Mouse (Mus musculus) hindbrain, embryonic 15.5 days (tissue): ENCODE results near the gene Trim31. TPM values are rescaled to one million over a fixed set of nuclear protein-coding genes. Genes with fewer than 3 reads are reported as not detected.
"Not testable (repeated sequence)": the region's sequence is repeated elsewhere in the genome, so short reads cannot be mapped to it uniquely, and the experiment has no call there.

ENCODE experiments used
- ATAC-seq: fragments of 200-750 bp; cut with Nextera tagmentation; 2 replicates; pipeline ENCODE4 v1.8.0; 2017; ENCODE audit warnings: low read depth, moderate number of reproducible peaks, moderate TSS enrichment; ENCODE audit not compliant: low FRiP score
- H3K27ac ChIP-seq: fragments of 300-500 bp; sonication (generic); replicated peaks from 2 replicates; pipeline ENCODE4 v1.5.1; 2015; ENCODE audit warnings: mild to moderate bottlenecking, inconsistent platforms
- H3K27me3 ChIP-seq: fragments of 300-500 bp; sonication (generic); 2 replicates; pipeline ENCODE4 v1.6.1; 2015; ENCODE audit warnings: control low read depth, inconsistent platforms
- H3K36me3 ChIP-seq: fragments of 300-500 bp; sonication (generic); 2 replicates; pipeline ENCODE4 v1.6.1; 2015; ENCODE audit warnings: control low read depth, inconsistent platforms
- H3K4me1 ChIP-seq: fragments of 300-500 bp; sonication (generic); replicated peaks from 2 replicates; pipeline ENCODE4 v1.6.1; 2015; ENCODE audit warnings: control low read depth, inconsistent platforms
- H3K4me2 ChIP-seq: fragments of 300-500 bp; sonication (generic); 2 replicates; pipeline ENCODE4 v1.6.1; 2015; ENCODE audit warnings: moderate library complexity, mild to moderate bottlenecking, inconsistent platforms
- H3K4me3 ChIP-seq: fragments of 300-500 bp; sonication (generic); 2 replicates; pipeline ENCODE4 v1.5.1; 2015; ENCODE audit warnings: mild to moderate bottlenecking, inconsistent platforms
- H3K9ac ChIP-seq: fragments of 300-500 bp; sonication (generic); 2 replicates; pipeline ENCODE4 v1.6.1; 2015; ENCODE audit warnings: inconsistent platforms
- H3K9me3 ChIP-seq: fragments of 300-500 bp; sonication (generic); 2 replicates; pipeline ENCODE4 v1.6.1; 2016; ENCODE audit warnings: control low read depth, inconsistent platforms
- whole genome bisulfite sequencing: fragments of 180-500 bp; shearing (Covaris S2); methylation state at CpG from one replicate; pipeline ENCODE4 v1.1.7; 2015; 5-methylcytosine and 5-hydroxymethylcytosine counted together
- polyA plus RNA-seq: library from polyadenylated mRNA; unstranded; fragments of >200 nt; fragmentation: Nextera tagmentation; extraction: Ambion mirVana; gene quantifications from 2 replicates; pipeline ENCODE4 v1.2.1, GENCODE M21; 2015

The Trim31 gene
- polyA plus RNA-seq, 1 experiment from 2014 or later: not detected

GRCm38 (mm10) chr17:36869955-36870810, 27.7 kb upstream of the Trim31 start:
- H3K27ac ChIP-seq: no peak overlapping the region
- no peak overlapping the region for H3K4me2 ChIP-seq
- H3K4me1 ChIP-seq: peaks cover 8% of the 10 kb centered on the region
- H3K27me3 ChIP-seq: 0 out of 2 replicates have a peak, but pooled peaks cover 9% of the 10 kb centered on the region
- no peak for ATAC-seq
- WGBS: 77% methylated on average over 25 of the region's 25 CpGs
- no peak overlapping the region for H3K9ac ChIP-seq
- no peaks in the 10 kb centered on the region for H3K9me3 ChIP-seq
- no peaks in the 10 kb centered on the region for H3K36me3 ChIP-seq
- no peak overlapping the region for H3K4me3 ChIP-seq

- Histone ChIP-seq H3K9me3 (no peaks in the 10 kb centered on the region), H3K27ac (no peak overlapping the region), H3K9ac (no peak overlapping the region), H3K4me2 (no peak overlapping the region), H3K4me1 (no peaks in the 10 kb centered on the region), H3K4me3 (no peak overlapping the region), H3K36me3 (no peaks in the 10 kb centered on the region), H3K27me3 (no peaks in the 10 kb centered on the region)
- WGBS: 73% methylated on average over 4 of the region's 4 CpGs
- ATAC-seq: no peak
Observed at GRCm38 (mm10) chr17:36874636-36875035, 23.3 kb upstream of the Trim31 start.

- H3K9ac ChIP-seq: no peak overlapping the region
- no peaks in the 10 kb centered on the region for H3K36me3 ChIP-seq
- no peaks in the 10 kb centered on the region for H3K9me3 ChIP-seq
- no peaks in the 10 kb centered on the region for H3K27me3 ChIP-seq
- no peak overlapping the region for H3K4me2 ChIP-seq
- no peak overlapping the region for H3K27ac ChIP-seq
- no peak overlapping the region for H3K4me3 ChIP-seq
- H3K4me1 ChIP-seq: no peaks in the 10 kb centered on the region
- WGBS: 79% methylated on average over 2 of the region's 2 CpGs
- ATAC-seq: no peak
Observed at GRCm38 (mm10) chr17:36883350-36883749, 14.6 kb upstream of the Trim31 start.

- H3K27me3 ChIP-seq: no peaks in the 10 kb centered on the region
- ATAC-seq: no peak
- H3K4me1 ChIP-seq: no peaks in the 10 kb centered on the region
- WGBS: 95% methylated on average over 12 of the region's 12 CpGs
- H3K27ac ChIP-seq: no peak overlapping the region
- H3K4me2 ChIP-seq: no peak overlapping the region
- H3K4me3 ChIP-seq: no peak overlapping the region
- no peaks in the 10 kb centered on the region for H3K9me3 ChIP-seq
- no peaks in the 10 kb centered on the region for H3K36me3 ChIP-seq
- H3K9ac ChIP-seq: no peak overlapping the region
Observed at GRCm38 (mm10) chr17:36885132-36885790, 12.7 kb upstream of the Trim31 start.

GRCm38 (mm10) chr17:36890073-36890903, 7.6 kb upstream of the Trim31 start, which contains the start of gene Trim40:
TSS of gene Trim40 (minus strand) at chr17:36890123.
- ATAC-seq: no peak
- Histone ChIP-seq H3K4me3 (no peak within 1 kb of the TSS), H3K4me2 (no peak within 1 kb of the TSS), H3K9ac (no peak within 1 kb of the TSS), H3K9me3 (no peaks in the 10 kb centered on the region), H3K27ac (no peak within 1 kb of the TSS), H3K4me1 (no peaks in the 10 kb centered on the region), H3K27me3 (no peaks in the 10 kb centered on the region), H3K36me3 (no peaks in the 10 kb centered on the region)
- WGBS: 89% methylated on average over 5 of the region's 5 CpGs

- 93% methylated on average over 1 of the region's 1 CpGs for WGBS
- H3K9me3 ChIP-seq, H3K4me3 ChIP-seq, H3K9ac ChIP-seq, H3K27ac ChIP-seq, H3K4me1 ChIP-seq, H3K4me2 ChIP-seq, H3K27me3 ChIP-seq, ATAC-seq, H3K36me3 ChIP-seq: not testable (repeated sequence)
Observed at GRCm38 (mm10) chr17:36891496-36891895, 6.4 kb upstream of the Trim31 start.

- H3K27ac ChIP-seq: no peak overlapping the region
- WGBS: 12% methylated on average over 2 of the region's 2 CpGs
- H3K27me3 ChIP-seq: no peaks in the 10 kb centered on the region
- no peaks in the 10 kb centered on the region for H3K9me3 ChIP-seq
- H3K4me3 ChIP-seq: no peak overlapping the region
- peak; percentile 68 for ATAC-seq
- H3K4me2 ChIP-seq: no peak overlapping the region
- H3K36me3 ChIP-seq: no peaks in the 10 kb centered on the region
- no peaks in the 10 kb centered on the region for H3K4me1 ChIP-seq
- no peak overlapping the region for H3K9ac ChIP-seq
Observed at GRCm38 (mm10) chr17:36892362-36892761, 5.6 kb upstream of the Trim31 start.

- 83% methylated on average over 5 of the region's 5 CpGs for WGBS
- H3K4me2 ChIP-seq: no peak overlapping the region
- H3K27me3 ChIP-seq: no peaks in the 10 kb centered on the region
- no peaks in the 10 kb centered on the region for H3K9me3 ChIP-seq
- H3K4me1 ChIP-seq: no peaks in the 10 kb centered on the region
- no peaks in the 10 kb centered on the region for H3K36me3 ChIP-seq
- H3K9ac ChIP-seq: no peak overlapping the region
- no peak overlapping the region for H3K27ac ChIP-seq
- no peak overlapping the region for H3K4me3 ChIP-seq
- no peak for ATAC-seq
Observed at GRCm38 (mm10) chr17:36893387-36893786, 4.5 kb upstream of the Trim31 start.

- H3K4me2 ChIP-seq: no peak overlapping the region
- no peak overlapping the region for H3K27ac ChIP-seq
- WGBS: 84% methylated on average over 1 of the region's 1 CpGs
- H3K9ac ChIP-seq: no peak overlapping the region
- no peak for ATAC-seq
- no peak overlapping the region for H3K4me3 ChIP-seq
- no peaks in the 10 kb centered on the region for H3K4me1 ChIP-seq
- H3K27me3 ChIP-seq: no peaks in the 10 kb centered on the region
- no peaks in the 10 kb centered on the region for H3K9me3 ChIP-seq
- H3K36me3 ChIP-seq: no peaks in the 10 kb centered on the region
Observed at GRCm38 (mm10) chr17:36896583-36896982, 1.3 kb upstream of the Trim31 start.

GRCm38 (mm10) chr17:36897065-36897464, 853 bp upstream of the Trim31 start:
- no peak for ATAC-seq
- Histone ChIP-seq H3K4me3 (no peak overlapping the region), H3K36me3 (no peaks in the 10 kb centered on the region), H3K4me1 (no peaks in the 10 kb centered on the region), H3K27ac (no peak overlapping the region), H3K4me2 (no peak overlapping the region), H3K27me3 (no peaks in the 10 kb centered on the region), H3K9ac (no peak overlapping the region), H3K9me3 (no peaks in the 10 kb centered on the region)

- no peak for ATAC-seq
- Histone ChIP-seq H3K36me3 (no peaks in the 10 kb centered on the region), H3K9ac (no peak overlapping the region), H3K9me3 (no peaks in the 10 kb centered on the region), H3K27me3 (no peaks in the 10 kb centered on the region), H3K4me2 (no peak overlapping the region), H3K4me1 (no peaks in the 10 kb centered on the region), H3K4me3 (no peak overlapping the region), H3K27ac (no peak overlapping the region)
- WGBS: 95% methylated on average over 4 of the region's 4 CpGs
Observed at GRCm38 (mm10) chr17:36899376-36899775, 1.5 kb downstream of the Trim31 start.

GRCm38 (mm10) chr17:36900001-36900400, 2.1 kb downstream of the Trim31 start:
- Histone ChIP-seq H3K36me3 (no peaks in the 10 kb centered on the region), H3K4me3 (no peak overlapping the region), H3K27me3 (no peaks in the 10 kb centered on the region), H3K9me3 (no peaks in the 10 kb centered on the region), H3K27ac (no peak overlapping the region), H3K9ac (no peak overlapping the region), H3K4me1 (no peaks in the 10 kb centered on the region), H3K4me2 (no peak overlapping the region)
- WGBS: 83% methylated on average over 5 of the region's 5 CpGs
- no peak for ATAC-seq
